Mouse (Mus musculus): Measurements from ENCODE around the gene Klk9. TPM values are rescaled to one million over a fixed set of nuclear protein-coding genes. Genes with fewer than 3 reads are reported as not detected.

Gene Klk9
- not detected for polyA plus RNA-seq (2014; fragmentation: Illumina TruSeq; extraction: RNeasy Lipid Tissue Mini Kit (QIAGEN cat#74804); ENCODE audit: low read depth, low replicate concordance)

DNA sequence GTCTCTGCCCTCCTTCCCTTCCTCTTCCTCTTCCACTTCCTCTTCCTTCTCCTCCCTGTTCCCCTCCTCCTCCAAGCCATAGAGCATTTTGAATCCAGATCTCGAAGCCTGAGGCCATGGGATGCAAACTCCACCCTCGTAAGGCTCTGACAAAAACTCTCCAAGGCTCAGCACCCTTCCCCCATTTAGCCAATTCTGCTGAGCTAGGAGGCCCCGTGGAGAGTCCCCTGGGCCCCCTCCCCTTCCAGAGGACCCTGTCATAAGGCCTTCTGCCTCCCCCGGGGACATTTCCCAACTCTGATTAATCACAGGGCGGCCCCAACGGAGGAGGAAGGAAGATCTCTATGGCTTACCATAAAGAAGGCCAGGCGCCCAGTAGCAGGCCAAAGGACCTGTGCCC is at the start of gene Klk9:
TSS of gene Klk9 (plus strand) at position 301 of the 400 bp plus-strand sequence.

DNA sequence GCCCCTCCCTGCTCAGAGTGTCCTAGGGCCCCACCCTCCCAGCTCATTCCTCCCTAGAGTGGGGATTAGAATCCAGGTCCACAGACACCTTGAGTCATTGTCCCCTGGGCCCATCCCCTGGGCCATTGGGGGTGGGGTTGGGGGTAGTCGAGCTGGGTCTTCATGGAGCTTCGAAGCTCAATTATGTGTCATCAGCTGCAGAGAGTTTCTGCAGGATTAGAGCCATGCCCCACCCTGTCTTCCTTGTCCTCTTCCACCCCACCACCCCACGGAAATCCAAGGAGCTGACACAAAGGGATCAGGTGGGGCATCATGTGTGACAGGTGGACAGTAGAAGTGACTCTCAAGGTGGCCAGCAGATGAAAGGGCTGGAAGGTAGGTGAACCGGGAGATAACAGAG is 23.1 kb upstream of the Klk9 start, which contains the start of gene Klk12:
TSS of gene Klk12 (plus strand) at position 301 of the 400 bp plus-strand sequence.

DNA sequence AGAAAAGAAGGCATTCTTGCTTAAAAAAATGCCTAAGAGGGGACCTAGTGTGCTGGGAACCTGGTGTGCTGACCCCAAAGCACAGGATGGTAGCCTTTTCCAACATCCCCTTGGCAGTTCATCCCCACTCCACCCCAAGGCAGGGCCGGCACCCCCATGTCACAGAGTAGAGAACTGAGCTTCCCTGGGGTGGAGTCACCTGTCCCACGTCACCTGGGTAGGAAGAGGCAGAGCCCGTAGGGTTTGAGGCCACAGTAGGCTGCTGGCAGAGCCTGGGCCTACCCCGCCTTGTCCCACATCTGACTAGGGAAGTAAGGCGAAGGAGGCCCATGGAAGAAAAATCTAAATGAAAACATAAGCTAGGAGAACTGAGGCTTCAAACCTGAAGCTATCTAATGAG is 17.3 kb upstream of the Klk9 start, which contains the start of gene Klk11:
TSS of gene Klk11 (plus strand) at position 241 of the 400 bp plus-strand sequence.

DNA sequence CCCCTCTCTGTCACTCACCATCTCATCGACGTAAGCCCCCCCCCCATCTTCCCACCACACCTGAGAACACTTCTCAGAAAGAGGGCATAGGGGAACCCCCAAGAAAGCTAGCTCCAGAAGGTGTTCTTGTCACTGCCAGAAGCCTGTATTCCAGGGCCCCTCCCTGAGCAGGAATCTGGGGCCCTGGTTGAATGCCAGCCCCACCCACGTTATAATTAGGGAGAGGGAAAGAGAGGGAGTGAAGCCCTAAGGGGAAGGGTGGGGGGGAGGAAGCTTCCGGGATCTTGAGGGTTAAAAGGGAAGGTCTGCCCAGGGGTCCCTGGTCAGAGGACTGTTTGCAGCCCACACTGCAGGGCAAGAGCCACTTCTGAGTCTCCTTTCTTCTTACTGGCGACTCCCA is 10.9 kb upstream of the Klk9 start, which contains the start of gene Klk10:
TSS of gene Klk10 (plus strand) at position 290 of the 400 bp plus-strand sequence.

DNA sequence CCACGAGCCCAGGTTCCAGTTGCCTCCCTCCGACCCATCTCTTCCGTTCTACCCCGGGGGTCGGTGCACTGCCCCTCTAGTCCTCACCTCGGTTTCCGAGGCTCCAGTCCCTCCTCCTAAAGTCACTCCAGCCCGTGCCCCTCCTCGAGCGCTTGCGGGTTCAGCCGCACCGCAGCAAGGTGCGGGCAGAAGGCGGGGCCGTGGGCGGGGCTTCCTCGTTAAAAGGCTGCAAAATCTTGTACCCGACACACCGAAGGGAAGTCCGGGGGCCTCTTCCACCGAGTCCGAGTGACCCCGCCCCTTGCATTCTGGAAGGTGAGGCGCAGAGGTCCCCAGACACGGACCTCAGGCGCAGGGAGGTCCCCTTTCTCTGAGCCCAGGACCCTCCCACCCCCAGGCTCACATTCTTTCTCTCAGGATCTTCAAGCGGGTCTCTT is 5.7 kb downstream of the Klk9 start, which contains the start of gene Klk8:
TSS of gene Klk8 (plus strand) at position 245 of the 437 bp plus-strand sequence.

GRCm38 (mm10) chr7:43810994-43811393 is 19.3 kb downstream of the Klk9 start, which contains the start of gene Klk7:
Gene Klk7, plus strand, starts transcription at chr7:43811294.

GRCm38 (mm10) chr7:43824199-43824598 is 32.5 kb downstream of the Klk9 start, which contains the start of gene Klk6:
Gene Klk6, plus strand, starts transcription at chr7:43824499.

GRCm38 (mm10) chr7:43841701-43842100 is 50.0 kb downstream of the Klk9 start, which contains the start of gene Klk5:
Gene Klk5, plus strand, starts transcription at chr7:43841971.

Other genes with a start within 250 kb of the Klk9 start
- gene Cd33, start 247.5 kb upstream of the Klk9 start, polyA plus RNA-seq (2014; fragmentation: Illumina TruSeq; extraction: RNeasy Lipid Tissue Mini Kit (QIAGEN cat#74804); ENCODE audit: low read depth, low replicate concordance), result 7.9 TPM
- gene Zfp658, start 229.6 kb upstream of the Klk9 start, polyA plus RNA-seq (2014; fragmentation: Illumina TruSeq; extraction: RNeasy Lipid Tissue Mini Kit (QIAGEN cat#74804); ENCODE audit: low read depth, low replicate concordance), result 2.2 TPM
- 32.9 TPM for gene Zfp719, start 212.3 kb upstream of the Klk9 start, polyA plus RNA-seq (2014; fragmentation: Illumina TruSeq; extraction: RNeasy Lipid Tissue Mini Kit (QIAGEN cat#74804); ENCODE audit: low read depth, low replicate concordance)
- not detected for gene Zfp819, start 184.7 kb upstream of the Klk9 start, polyA plus RNA-seq (2014; fragmentation: Illumina TruSeq; extraction: RNeasy Lipid Tissue Mini Kit (QIAGEN cat#74804); ENCODE audit: low read depth, low replicate concordance)
- gene Ceacam18, start 157.2 kb upstream of the Klk9 start, polyA plus RNA-seq (2014; fragmentation: Illumina TruSeq; extraction: RNeasy Lipid Tissue Mini Kit (QIAGEN cat#74804); ENCODE audit: low read depth, low replicate concordance), result not detected
- 0.76 TPM for gene Siglece, start 131.7 kb upstream of the Klk9 start, polyA plus RNA-seq (2014; fragmentation: Illumina TruSeq; extraction: RNeasy Lipid Tissue Mini Kit (QIAGEN cat#74804); ENCODE audit: low read depth, low replicate concordance)
- gene Ctu1, start 119.9 kb upstream of the Klk9 start, polyA plus RNA-seq (2014; fragmentation: Illumina TruSeq; extraction: RNeasy Lipid Tissue Mini Kit (QIAGEN cat#74804); ENCODE audit: low read depth, low replicate concordance), result 2.8 TPM
- gene Klk14, start 101.5 kb upstream of the Klk9 start, polyA plus RNA-seq (2014; fragmentation: Illumina TruSeq; extraction: RNeasy Lipid Tissue Mini Kit (QIAGEN cat#74804); ENCODE audit: low read depth, low replicate concordance), result not detected
- gene Klk13, start 79.3 kb upstream of the Klk9 start, polyA plus RNA-seq (2014; fragmentation: Illumina TruSeq; extraction: RNeasy Lipid Tissue Mini Kit (QIAGEN cat#74804); ENCODE audit: low read depth, low replicate concordance), result not detected
- gene Klk12, start 23.0 kb upstream of the Klk9 start, polyA plus RNA-seq (2014; fragmentation: Illumina TruSeq; extraction: RNeasy Lipid Tissue Mini Kit (QIAGEN cat#74804); ENCODE audit: low read depth, low replicate concordance), result not detected
- gene Klk11, start 17.3 kb upstream of the Klk9 start, polyA plus RNA-seq (2014; fragmentation: Illumina TruSeq; extraction: RNeasy Lipid Tissue Mini Kit (QIAGEN cat#74804); ENCODE audit: low read depth, low replicate concordance), result not detected
- 0.58 TPM for gene Klk10, start 10.9 kb upstream of the Klk9 start, polyA plus RNA-seq (2014; fragmentation: Illumina TruSeq; extraction: RNeasy Lipid Tissue Mini Kit (QIAGEN cat#74804); ENCODE audit: low read depth, low replicate concordance)
- not detected for gene Klk8, start 5.7 kb downstream of the Klk9 start, polyA plus RNA-seq (2014; fragmentation: Illumina TruSeq; extraction: RNeasy Lipid Tissue Mini Kit (QIAGEN cat#74804); ENCODE audit: low read depth, low replicate concordance)
- not detected for gene Klk7, start 19.4 kb downstream of the Klk9 start, polyA plus RNA-seq (2014; fragmentation: Illumina TruSeq; extraction: RNeasy Lipid Tissue Mini Kit (QIAGEN cat#74804); ENCODE audit: low read depth, low replicate concordance)
- not detected for gene Klk6, start 32.6 kb downstream of the Klk9 start, polyA plus RNA-seq (2014; fragmentation: Illumina TruSeq; extraction: RNeasy Lipid Tissue Mini Kit (QIAGEN cat#74804); ENCODE audit: low read depth, low replicate concordance)
- gene Klk5, start 50.1 kb downstream of the Klk9 start, polyA plus RNA-seq (2014; fragmentation: Illumina TruSeq; extraction: RNeasy Lipid Tissue Mini Kit (QIAGEN cat#74804); ENCODE audit: low read depth, low replicate concordance), result not detected
- not detected for gene Klk4, start 89.3 kb downstream of the Klk9 start, polyA plus RNA-seq (2014; fragmentation: Illumina TruSeq; extraction: RNeasy Lipid Tissue Mini Kit (QIAGEN cat#74804); ENCODE audit: low read depth, low replicate concordance)
- not detected for gene Klk15, start 141.8 kb downstream of the Klk9 start, polyA plus RNA-seq (2014; fragmentation: Illumina TruSeq; extraction: RNeasy Lipid Tissue Mini Kit (QIAGEN cat#74804); ENCODE audit: low read depth, low replicate concordance)
- gene Klk1b8, start 158.8 kb downstream of the Klk9 start, polyA plus RNA-seq (2014; fragmentation: Illumina TruSeq; extraction: RNeasy Lipid Tissue Mini Kit (QIAGEN cat#74804); ENCODE audit: low read depth, low replicate concordance), result not detected
- not detected for gene Klk1b1, start 174.9 kb downstream of the Klk9 start, polyA plus RNA-seq (2014; fragmentation: Illumina TruSeq; extraction: RNeasy Lipid Tissue Mini Kit (QIAGEN cat#74804); ENCODE audit: low read depth, low replicate concordance)
- not detected for gene Klk1b9, start 184.2 kb downstream of the Klk9 start, polyA plus RNA-seq (2014; fragmentation: Illumina TruSeq; extraction: RNeasy Lipid Tissue Mini Kit (QIAGEN cat#74804); ENCODE audit: low read depth, low replicate concordance)
- not detected for gene Klk1b11, start 204.0 kb downstream of the Klk9 start, polyA plus RNA-seq (2014; fragmentation: Illumina TruSeq; extraction: RNeasy Lipid Tissue Mini Kit (QIAGEN cat#74804); ENCODE audit: low read depth, low replicate concordance)
- gene Klk1b26, start 220.3 kb downstream of the Klk9 start, polyA plus RNA-seq (2014; fragmentation: Illumina TruSeq; extraction: RNeasy Lipid Tissue Mini Kit (QIAGEN cat#74804); ENCODE audit: low read depth, low replicate concordance), result not detected

Measured in adrenal gland, adult 10 weeks (tissue).